Comparison of ENCODE assay signal across 11 mouse cellular contexts in genomic region chr11:117256088-117256487, GRCm38 (mm10). TPM values are rescaled to one million over a fixed set of nuclear protein-coding genes. Genes with fewer than 3 reads are reported as not detected.
DNase-seq lines count a peak whose midpoint lies in the region; ATAC-seq and TF ChIP-seq lines count a peak whose summit lies in the region.
"Had no signal": no experiment of that assay in that cellular context is flagged by ENCODE, and none has a peak within 500 bp of the region (broad histone marks: within the 10 kb centered on the region; RNA-seq: fewer than 3 reads in every experiment).

No protein-coding gene starts in this region.

- H3K27me3 ChIP-seq in lung, postnatal 0 days (replicated peaks; ENCODE audit: insufficient read depth, low read length), result no peaks in the 10 kb centered on the region
- no peaks in the 10 kb centered on the region for H3K27me3 ChIP-seq in embryonic facial prominence, embryonic 10.5 days (replicated peaks; ENCODE audit: low read depth, poor library complexity, severe bottlenecking)
- no peaks in the 10 kb centered on the region for H3K27me3 ChIP-seq in limb, embryonic 10.5 days (ENCODE audit: low read depth, poor library complexity, severe bottlenecking)
- H3K27me3 ChIP-seq: hindbrain, embryonic 15.5 days had no signal

- H3K36me3 ChIP-seq in lung, postnatal 0 days (ENCODE audit: insufficient read depth, low read length), result no peaks in the 10 kb centered on the region
- no peaks in the 10 kb centered on the region for H3K36me3 ChIP-seq in embryonic facial prominence, embryonic 10.5 days (replicated peaks)
- no peaks in the 10 kb centered on the region for H3K36me3 ChIP-seq in limb, embryonic 10.5 days
- H3K36me3 ChIP-seq: hindbrain, embryonic 15.5 days had no signal

- no peak overlapping the region for H3K9ac ChIP-seq in lung, postnatal 0 days (replicated peaks; ENCODE audit: low read depth)
- H3K9ac ChIP-seq: hindbrain, embryonic 15.5 days had no signal

- intact Hi-C loops in gastrocnemius, postnatal 14 days (cut with DNase I; ENCODE audit: low total_unique reads), result no loop called here

- WGBS in lung, postnatal 0 days, result 61% methylated on average over 9 of the region's 9 CpGs
- 56% methylated on average over 9 of the region's 9 CpGs for WGBS in embryonic facial prominence, embryonic 10.5 days
- 66% methylated on average over 9 of the region's 9 CpGs for WGBS in limb, embryonic 10.5 days

- no peaks in the 10 kb centered on the region for H3K4me1 ChIP-seq in lung, postnatal 0 days (ENCODE audit: insufficient read depth, low read depth, low read length)
- peaks cover 55% of the 10 kb centered on the region for H3K4me1 ChIP-seq in embryonic facial prominence, embryonic 10.5 days
- peaks cover 61% of the 10 kb centered on the region for H3K4me1 ChIP-seq in limb, embryonic 10.5 days

- TF ChIP-seq EP300 in lung, postnatal 0 days (IDR thresholded peaks at IDR 0.05), result no peak

- H3K9me3 ChIP-seq in lung, postnatal 0 days (ENCODE audit: low read length), result no peaks in the 10 kb centered on the region
- H3K9me3 ChIP-seq in embryonic facial prominence, embryonic 10.5 days, result no peaks in the 10 kb centered on the region
- H3K9me3 ChIP-seq in limb, embryonic 10.5 days (replicated peaks), result no peaks in the 10 kb centered on the region
- H3K9me3 ChIP-seq: hindbrain, embryonic 15.5 days had no signal

- no peak for TF ChIP-seq CTCF in lung, postnatal 0 days (IDR thresholded peaks at IDR 0.05)

- no peak overlapping the region for H3K27ac ChIP-seq in lung, postnatal 0 days (ENCODE audit: low read length)
- peak overlapping the region; percentile 24; the same call in 1 of the 2 replicates for H3K27ac ChIP-seq in embryonic facial prominence, embryonic 10.5 days (replicated peaks)
- H3K27ac ChIP-seq in limb, embryonic 10.5 days, result peak overlapping the region; percentile 61; the same call in 1 of the 2 replicates
- H3K27ac ChIP-seq: hindbrain, embryonic 15.5 days had no signal

- peak; percentile 57 for ATAC-seq in lung, postnatal 0 days
- ATAC-seq: midbrain, embryonic 16.5 days had no signal

- DNase-seq in gastrocnemius, postnatal 14 days, result peak; percentile 68
- DNase-seq in gastrocnemius, adult 8-10 months (ENCODE audit: low spot score in 2 of 2), result no peak
- DNase-seq in lung, postnatal 0 days (ENCODE audit: low spot score), result peak; percentile 46
- no peak for DNase-seq in lung, adult 18-20 months
- DNase-seq in embryonic facial prominence, embryonic 10.5 days (ENCODE audit: low spot score), result no peak
- no peak for DNase-seq in limb, embryonic 10.5 days (ENCODE audit: low spot score)
- no peak for DNase-seq in cerebellum, postnatal 36 days
- no peak for DNase-seq in embryo, embryonic 9.5 days (ENCODE audit: extremely low spot score)

- H3K4me3 ChIP-seq in lung, postnatal 0 days (ENCODE audit: low read depth, low read length), result no peak overlapping the region
- no peak overlapping the region for H3K4me3 ChIP-seq in embryonic facial prominence, embryonic 10.5 days
- no peak overlapping the region for H3K4me3 ChIP-seq in limb, embryonic 10.5 days
- H3K4me3 ChIP-seq: hindbrain, embryonic 15.5 days had no signal

- no peak overlapping the region for H3K4me2 ChIP-seq in lung, postnatal 0 days (replicated peaks; ENCODE audit: low read depth, low read length)
- H3K4me2 ChIP-seq: hindbrain, embryonic 15.5 days; liver, embryonic 11.5 days had no signal

RNA-seq across cellular contexts. Expression of gene Sept9, which starts 56.6 kb away (rescaled TPM):
- total RNA-seq in gastrocnemius, postnatal 14 days (2021), result 10 to 100 TPM; 27.2 to 34.0 TPM
- 10 to 100 TPM in 2 of 4 experiments, 1 to 10 TPM in 2; 5.7 to 16.2 (median 12.4) TPM for total RNA-seq in gastrocnemius, adult 8-10 months (2022)
- 52.5 and 56.1 TPM in 2 replicates for polyA plus RNA-seq in lung, postnatal 0 days (2015; fragmentation: Nextera tagmentation; extraction: Ambion mirVana)
- 255 TPM in 2 replicates for polyA plus RNA-seq in embryonic facial prominence, embryonic 10.5 days (2016; fragmentation: Nextera tagmentation; extraction: Ambion mirVana)
- polyA plus RNA-seq in limb, embryonic 10.5 days (2016; fragmentation: Nextera tagmentation; extraction: Ambion mirVana), result 265 and 282 TPM in 2 replicates

Comparison
In these comparisons a context has a peak if more than half of its experiments do, and no peak if none do; other contexts are left out.
1. DNase-seq: peak in gastrocnemius, postnatal 14 days (single experiment) and lung, postnatal 0 days (single experiment); none in gastrocnemius, adult 8-10 months (0 of 2), lung, adult 18-20 months (0 of 2), embryonic facial prominence, embryonic 10.5 days (single experiment), limb, embryonic 10.5 days (single experiment), cerebellum, postnatal 36 days (0 of 2) and embryo, embryonic 9.5 days (single experiment).